ENCODE assay signal across 8 mouse cellular contexts in the genomic region with DNA sequence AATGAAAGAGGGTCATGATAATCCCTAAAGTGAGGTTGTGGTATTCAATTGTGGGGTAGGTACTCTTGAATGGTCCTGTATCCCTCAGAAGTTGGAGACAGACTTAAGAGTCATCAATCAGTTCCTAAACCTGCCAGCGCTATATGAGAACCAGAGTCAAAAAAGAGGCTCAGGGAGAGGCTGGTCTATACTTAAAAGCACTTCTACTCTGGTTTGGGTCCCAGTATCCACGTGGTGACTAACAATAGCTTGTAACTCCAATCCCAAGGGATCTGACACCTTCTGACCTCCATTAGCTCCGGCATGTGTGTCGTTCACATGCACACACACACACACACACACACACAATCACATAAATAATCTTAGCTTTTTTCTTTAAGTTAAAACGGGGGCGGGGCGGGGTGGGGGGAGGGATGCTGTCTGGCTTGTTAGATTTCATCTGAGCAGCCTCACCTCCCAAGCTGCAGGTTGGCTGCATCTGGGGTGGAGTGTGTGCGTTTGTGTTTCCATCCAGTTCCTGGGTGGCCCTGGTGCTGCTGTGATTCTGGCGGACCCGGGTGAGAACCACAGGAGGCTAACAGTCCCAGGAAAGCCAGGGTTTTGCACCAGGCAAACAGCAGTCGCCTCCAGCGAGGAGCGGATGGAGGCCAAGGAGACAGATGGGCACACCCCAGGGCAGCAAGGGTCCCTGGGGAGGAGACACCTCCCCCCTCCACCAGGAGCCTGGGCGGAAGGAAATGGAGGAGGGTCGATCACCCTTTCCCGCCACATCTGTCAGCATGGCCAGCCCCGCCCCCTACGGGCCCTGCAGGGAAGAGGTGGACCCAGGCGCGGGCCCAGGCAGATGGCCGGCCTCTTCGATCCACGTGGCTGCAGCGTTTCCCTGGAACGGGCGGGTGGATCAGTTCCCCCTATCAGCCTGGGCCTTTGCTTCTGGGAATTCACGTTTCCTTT. TPM values are rescaled to one million over a fixed set of nuclear protein-coding genes. Genes with fewer than 3 reads are reported as not detected.
A peak's percentile ranks its signal among the peaks of the same experiment; 100 is the strongest.
DNase-seq lines count a peak whose midpoint lies in the region; ATAC-seq lines count a peak whose summit lies in the region.

No protein-coding gene starts in this region.

- no peak overlapping the region for H3K27ac ChIP-seq in midbrain, embryonic 16.5 days (ENCODE audit: low read length)
- H3K27ac ChIP-seq in stomach, embryonic 14.5 days (ENCODE audit: low read length) = peak overlapping the region; percentile 89

- peak; percentile 61 for DNase-seq in CD4-positive, CD25-positive, alpha-beta regulatory T cell, adult 2 months (ENCODE audit: low read depth, low spot score)
- peak; percentile 64 to 73 for DNase-seq in cerebellum, postnatal 25 days
- DNase-seq in gastrocnemius, postnatal 14 days = peak; percentile 91
- DNase-seq in hindlimb bud, embryonic 11.5 days (ENCODE audit: extremely low spot score, low read depth, low spot score) = peak; percentile 57
- DNase-seq in liver = peak; percentile 94

- peaks cover 15% of the 10 kb centered on the region; the same call in 1 of the 2 replicates for H3K4me1 ChIP-seq in midbrain, embryonic 16.5 days (ENCODE audit: control insufficient read depth, insufficient read depth, low read length)
- H3K4me1 ChIP-seq in stomach, embryonic 14.5 days (ENCODE audit: control insufficient read depth, insufficient read depth, low read length) = peaks cover 14% of the 10 kb centered on the region

- WGBS in midbrain, embryonic 16.5 days = 2% methylated on average over 27 of the region's 27 CpGs
- WGBS in stomach, embryonic 14.5 days = 1% methylated on average over 27 of the region's 27 CpGs

- no peak for ATAC-seq in CD4-positive, CD25-positive, alpha-beta regulatory T cell, adult 4 months
- peak; percentile 38 for ATAC-seq in midbrain, embryonic 16.5 days
- ATAC-seq in stomach, embryonic 14.5 days (ENCODE audit: insufficient number of reproducible peaks, insufficient read depth, low FRiP score, low read depth) = peak; percentile 77

- peak overlapping the region; percentile 18 for H3K4me3 ChIP-seq in midbrain, embryonic 16.5 days (ENCODE audit: low read depth, low read length)
- peak overlapping the region; percentile 29 for H3K4me3 ChIP-seq in stomach, embryonic 14.5 days (ENCODE audit: low read depth, low read length)

- no peaks in the 10 kb centered on the region for H3K36me3 ChIP-seq in midbrain, embryonic 16.5 days (ENCODE audit: control insufficient read depth, insufficient read depth, low read length)
- H3K36me3 ChIP-seq in stomach, embryonic 14.5 days (ENCODE audit: control insufficient read depth, insufficient read depth, low read length) = no peaks in the 10 kb centered on the region

- no peaks in the 10 kb centered on the region for H3K9me3 ChIP-seq in midbrain, embryonic 16.5 days (replicated peaks; ENCODE audit: control insufficient read depth, low read length, poor library complexity, severe bottlenecking)
- H3K9me3 ChIP-seq in stomach, embryonic 14.5 days (ENCODE audit: control insufficient read depth, low read depth, low read length) = no peaks in the 10 kb centered on the region

- peak overlapping the region; percentile 54 for H3K9ac ChIP-seq in midbrain, embryonic 16.5 days (ENCODE audit: low read depth, low read length)
- 0 out of 2 replicates have a peak overlapping the region, but pooled peaks have one; percentile 30 for H3K9ac ChIP-seq in stomach, embryonic 14.5 days (replicated peaks; ENCODE audit: low read depth, low read length)

- intact Hi-C loops in gastrocnemius, postnatal 14 days (cut with DNase I; ENCODE audit: low total_unique reads) = loop anchor here (2.0 kb wide), 1 partner anchor 95 kb away; no protein-coding TSS in a partner anchor

- no peaks in the 10 kb centered on the region for H3K27me3 ChIP-seq in midbrain, embryonic 16.5 days (ENCODE audit: control insufficient read depth, insufficient read depth, low read depth, low read length)
- H3K27me3 ChIP-seq in stomach, embryonic 14.5 days (ENCODE audit: control insufficient read depth, insufficient read depth, low read length) = no peaks in the 10 kb centered on the region

- peak overlapping the region; percentile 57 for H3K4me2 ChIP-seq in midbrain, embryonic 16.5 days (ENCODE audit: low read length)
- H3K4me2 ChIP-seq in stomach, embryonic 14.5 days (replicated peaks; ENCODE audit: low read depth, low read length) = peak overlapping the region; percentile 58

RNA-seq across cellular contexts. Expression of a gene that starts 37.0 kb away (rescaled TPM):
- 1 to 10 TPM in 1 of 2 experiments, under 1 TPM in 1; 0.65 to 9.4 TPM for polyA plus RNA-seq in CD4-positive, CD25-positive, alpha-beta regulatory T cell, adult 4 months (2017; shearing (Covaris generic))
- 1 to 10 TPM; 1.6 to 1.8 TPM for total RNA-seq in gastrocnemius, postnatal 14 days (2021)
- polyA plus RNA-seq in midbrain, embryonic 16.5 days (2015; fragmentation: Nextera tagmentation; extraction: Ambion mirVana) = 8.6 and 12.7 TPM in 2 replicates
- polyA plus RNA-seq in stomach, embryonic 14.5 days (2014; fragmentation: Nextera tagmentation; extraction: Ambion mirVana) = 8.4 and 11.5 TPM in 2 replicates

RNA-seq across cellular contexts. Expression of a gene that starts 50.0 kb away (rescaled TPM):
- polyA plus RNA-seq in CD4-positive, CD25-positive, alpha-beta regulatory T cell, adult 4 months (2017; shearing (Covaris generic)) = 10 to 100 TPM; 11.0 to 13.9 TPM
- 100 to 1,000 TPM; 141 to 160 TPM for total RNA-seq in gastrocnemius, postnatal 14 days (2021)
- polyA plus RNA-seq in midbrain, embryonic 16.5 days (2015; fragmentation: Nextera tagmentation; extraction: Ambion mirVana) = 463 and 470 TPM in 2 replicates
- polyA plus RNA-seq in stomach, embryonic 14.5 days (2014; fragmentation: Nextera tagmentation; extraction: Ambion mirVana) = 287 and 333 TPM in 2 replicates

Comparison
In these comparisons a context has a peak if more than half of its experiments do, and no peak if none do; other contexts are left out.
1. RNA of a gene that starts 50.0 kb away (polyA plus RNA-seq): 463 to 470 TPM in midbrain, embryonic 16.5 days and 287 to 333 TPM in stomach, embryonic 14.5 days; 11.0 to 13.9 TPM in CD4-positive, CD25-positive, alpha-beta regulatory T cell, adult 4 months; every median in the first group is over 10 times any median in the second.
2. Peak in every context shown above with its lines, with median percentiles within 50 percentile points of each other: DNase-seq.